Mouse (Mus musculus) right cerebral cortex, postnatal 25 days (tissue): ENCODE data around the gene Pms1.

Source experiments
- DNase-seq: peaks from one replicate; pipeline ENCODE4 v3.0.0; 2022

The Pms1 gene

DNA sequence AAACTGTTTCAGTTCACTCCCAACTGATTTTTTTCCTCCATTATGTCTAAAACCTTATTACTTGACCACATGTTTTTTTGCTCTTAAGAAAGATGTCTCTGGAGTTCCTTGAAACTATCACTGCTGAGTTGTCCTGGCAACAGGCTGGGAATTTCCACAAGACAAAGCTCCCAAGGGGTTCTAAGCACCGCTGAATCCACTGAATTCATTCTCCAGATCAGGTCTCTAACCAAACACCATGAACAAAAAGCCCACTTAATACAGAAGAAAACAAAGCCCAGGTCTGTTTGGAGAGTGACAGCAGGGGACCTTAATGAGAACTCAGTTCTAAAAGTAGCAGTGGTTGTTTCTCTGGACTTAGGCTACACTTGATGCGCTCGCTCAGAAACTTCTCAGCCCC, 105.6 kb downstream of the Pms1 start:
- DNase-seq, result no peak

- DNase-seq, result no peak
These were observed 107.2 kb downstream of the Pms1 start for GRCm38 (mm10) chr1:53189620-53190019.

DNA sequence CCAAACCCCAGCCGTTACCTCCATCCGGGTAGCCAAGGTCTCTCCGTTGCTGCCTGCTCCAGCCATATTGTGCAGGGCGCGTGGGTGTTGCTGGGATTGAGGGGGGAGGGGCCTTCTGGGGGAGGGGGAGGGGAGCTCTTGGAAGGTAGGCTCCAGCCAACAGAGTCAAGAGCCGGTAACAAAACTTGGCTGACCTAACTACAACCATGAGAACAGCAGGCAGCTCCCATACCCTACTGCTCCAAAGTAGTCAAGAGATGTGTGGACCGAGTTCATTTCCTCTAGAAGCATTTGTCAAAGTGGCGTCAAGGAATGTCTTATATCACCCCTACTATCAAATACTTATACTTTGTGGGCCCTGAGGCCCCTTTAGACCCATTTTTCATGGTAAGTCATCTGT, 109.3 kb downstream of the Pms1 start, which contains the start of gene 1700019A02Rik:
Gene 1700019A02Rik, minus strand, starts transcription at position 101 of the 400 bp plus-strand sequence.
- no peak for DNase-seq

DNA sequence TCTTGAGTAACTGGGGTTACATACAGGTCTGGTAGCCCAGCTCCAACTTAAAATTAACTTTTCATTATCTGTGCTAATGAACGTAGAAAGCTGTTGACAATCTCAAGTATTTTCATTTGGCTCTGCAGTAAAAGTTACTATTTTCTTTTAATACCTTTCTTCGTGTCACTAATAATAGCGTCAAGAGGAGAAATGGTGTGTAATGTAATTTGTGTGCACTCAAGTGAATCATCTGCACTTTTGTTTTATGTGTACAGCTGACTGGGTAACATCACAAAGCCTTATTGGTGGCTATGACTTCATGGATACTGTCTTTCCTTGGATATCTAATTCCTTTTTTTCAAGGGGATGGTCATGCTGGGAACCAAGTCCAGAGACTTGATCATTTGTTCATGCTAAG, 110.5 kb downstream of the Pms1 start:
- no peak for DNase-seq

- DNase-seq, result no peak
These were observed 139.1 kb downstream of the Pms1 start for GRCm38 (mm10) chr1:53157715-53158114.
